ENCODE assay signal across 8 mouse cellular contexts in genomic region chr7:24082457-24083235, GRCm38 (mm10). TPM values are rescaled to one million over a fixed set of nuclear protein-coding genes. Genes with fewer than 3 reads are reported as not detected.
DNase-seq lines count a peak whose midpoint lies in the region; TF ChIP-seq lines count a peak whose summit lies in the region.

No protein-coding gene starts in this region.

- peaks cover 34% of the 10 kb centered on the region for H3K79me2 ChIP-seq in liver, adult 2 months (ENCODE audit: control insufficient read depth, insufficient read depth, low read length)

- H3K27ac ChIP-seq in heart, embryonic 10.5 days, result peak overlapping the region; percentile 81
- no peak overlapping the region for H3K27ac ChIP-seq in liver, adult 2 months (replicated peaks; ENCODE audit: insufficient read depth, low read depth, low read length)

- TF ChIP-seq CTCF in liver, adult 2 months (IDR thresholded peaks at IDR 0.05; ENCODE audit: low read depth, low read length), result no peak

- H3K27me3 ChIP-seq in heart, embryonic 10.5 days (ENCODE audit: insufficient read depth, poor library complexity, severe bottlenecking), result no peaks in the 10 kb centered on the region
- H3K27me3 ChIP-seq in liver, adult 2 months (ENCODE audit: control insufficient read depth, insufficient read depth, low read length), result no peaks in the 10 kb centered on the region

- H3K9me3 ChIP-seq in heart, embryonic 10.5 days, result peaks cover 4% of the 10 kb centered on the region; the same call in 1 of the 2 replicates

- peaks cover 27% of the 10 kb centered on the region for H3K36me3 ChIP-seq in heart, embryonic 10.5 days
- peaks cover 7% of the 10 kb centered on the region; the same call in 1 of the 2 replicates for H3K36me3 ChIP-seq in liver, adult 2 months (ENCODE audit: control insufficient read depth, insufficient read depth, low read length)

- no peak for TF ChIP-seq POLR2A in liver, adult 2 months (IDR thresholded peaks at IDR 0.05; ENCODE audit: extremely low read depth, insufficient read depth, low read length)

- H3K9ac ChIP-seq in liver, adult 2 months (ENCODE audit: low read depth, low read length), result peak overlapping the region; percentile 79

- whole genome bisulfite sequencing in heart, embryonic 10.5 days, result 53% methylated on average over 15 of the region's 15 CpGs
- 44% methylated on average over 15 of the region's 15 CpGs for WGBS in liver, adult 2 months

- no peak for DNase-seq in heart, embryonic 10.5 days (ENCODE audit: low spot score)
- no peak for DNase-seq in heart, postnatal 4 days
- DNase-seq in 416B (ENCODE audit: low read depth), result peak; percentile 73
- peak; percentile 91 for DNase-seq in brain, adult 2 months (ENCODE audit: low read depth, low spot score)
- DNase-seq in gonadal fat pad, adult 2 months (ENCODE audit: low read depth), result peak; percentile 14
- DNase-seq in liver, adult 2 months (ENCODE audit: extremely low read depth, low read depth, low spot score), result no peak
- DNase-seq in right cerebral cortex, postnatal 36 days (ENCODE audit: low spot score in 2 of 2), result peak; percentile 64 to 80
- DNase-seq in layer of hippocampus, postnatal 36 days, result no peak

- peaks cover 11% of the 10 kb centered on the region for H3K4me1 ChIP-seq in heart, embryonic 10.5 days
- H3K4me1 ChIP-seq in liver, adult 2 months (ENCODE audit: control insufficient read depth, insufficient read depth, low read length), result peaks cover 8% of the 10 kb centered on the region

- H3K4me3 ChIP-seq in heart, embryonic 10.5 days, result peak overlapping the region; percentile 65
- peak overlapping the region; percentile 80 for H3K4me3 ChIP-seq in liver, adult 2 months (ENCODE audit: insufficient read depth, low read depth, low read length)

RNA-seq across cellular contexts. Expression of gene Zfp180, which starts 0.9 kb away (rescaled TPM):
- polyA plus RNA-seq in heart, embryonic 10.5 days (2016; fragmentation: Nextera tagmentation; extraction: Ambion mirVana), result 19.3 and 19.8 TPM in 2 replicates
- 10 to 100 TPM; 11.1 to 11.3 TPM for total RNA-seq in heart, postnatal 4 days (2021)
- polyA plus RNA-seq in gonadal fat pad, adult 2 months (2012; rRNA removed), result 13.1 and 14.2 TPM in 2 replicates
- total RNA-seq in liver, adult 2 months (2014; rRNA removed), result 8.6 and 9.5 TPM in 2 replicates
- polyA plus RNA-seq in liver, adult 2 months (2012; rRNA removed), result 11.5 and 12.7 TPM in 2 replicates
- 10 to 100 TPM; 43.3 to 44.5 TPM for total RNA-seq in layer of hippocampus, postnatal 36 days (2021)

RNA-seq across cellular contexts. Expression of gene Zfp112, which starts 29.5 kb away (rescaled TPM):
- polyA plus RNA-seq in heart, embryonic 10.5 days (2016; fragmentation: Nextera tagmentation; extraction: Ambion mirVana), result 4.6 and 5.0 TPM in 2 replicates
- total RNA-seq in heart, postnatal 4 days (2021), result 1 to 10 TPM; 2.2 to 3.4 TPM
- polyA plus RNA-seq in gonadal fat pad, adult 2 months (2012; rRNA removed), result 2.6 TPM in 2 replicates
- total RNA-seq in liver, adult 2 months (2014; rRNA removed), result 0.81 and 1.1 TPM in 2 replicates
- polyA plus RNA-seq in liver, adult 2 months (2012; rRNA removed), result 0.42 and 1.1 TPM in 2 replicates
- total RNA-seq in layer of hippocampus, postnatal 36 days (2021), result 10 to 100 TPM; 12.1 to 12.3 TPM

RNA-seq across cellular contexts. Expression of gene Vmn1r183, which starts 29.6 kb away (rescaled TPM):
- not detected in 2 replicates for polyA plus RNA-seq in heart, embryonic 10.5 days (2016; fragmentation: Nextera tagmentation; extraction: Ambion mirVana)
- total RNA-seq in heart, postnatal 4 days (2021), result not detected
- not detected in 2 replicates for polyA plus RNA-seq in gonadal fat pad, adult 2 months (2012; rRNA removed)
- total RNA-seq in liver, adult 2 months (2014; rRNA removed), result not detected in 2 replicates
- not detected in 2 replicates for polyA plus RNA-seq in liver, adult 2 months (2012; rRNA removed)
- not detected for total RNA-seq in layer of hippocampus, postnatal 36 days (2021)

RNA-seq across cellular contexts. Expression of gene Zfp235, which starts 51.3 kb away (rescaled TPM):
- 8.1 and 11.5 TPM in 2 replicates for polyA plus RNA-seq in heart, embryonic 10.5 days (2016; fragmentation: Nextera tagmentation; extraction: Ambion mirVana)
- total RNA-seq in heart, postnatal 4 days (2021), result 1 to 10 TPM; 4.1 to 5.1 TPM
- polyA plus RNA-seq in gonadal fat pad, adult 2 months (2012; rRNA removed), result 6.0 and 6.7 TPM in 2 replicates
- 6.1 and 7.7 TPM in 2 replicates for total RNA-seq in liver, adult 2 months (2014; rRNA removed)
- 3.3 and 3.8 TPM in 2 replicates for polyA plus RNA-seq in liver, adult 2 months (2012; rRNA removed)
- 10 to 100 TPM; 22.0 to 23.0 TPM for total RNA-seq in layer of hippocampus, postnatal 36 days (2021)

Comparison
In these comparisons a context has a peak if more than half of its experiments do, and no peak if none do; other contexts are left out.
1. DNase-seq: peak in 416B (single experiment), brain, adult 2 months (single experiment), gonadal fat pad, adult 2 months (single experiment) and right cerebral cortex, postnatal 36 days (2 of 2); none in heart, embryonic 10.5 days (single experiment), heart, postnatal 4 days (single experiment), liver, adult 2 months (single experiment) and layer of hippocampus, postnatal 36 days (0 of 2).